Mouse (Mus musculus): ENCODE measurements around the gene Clic6.

DNA sequence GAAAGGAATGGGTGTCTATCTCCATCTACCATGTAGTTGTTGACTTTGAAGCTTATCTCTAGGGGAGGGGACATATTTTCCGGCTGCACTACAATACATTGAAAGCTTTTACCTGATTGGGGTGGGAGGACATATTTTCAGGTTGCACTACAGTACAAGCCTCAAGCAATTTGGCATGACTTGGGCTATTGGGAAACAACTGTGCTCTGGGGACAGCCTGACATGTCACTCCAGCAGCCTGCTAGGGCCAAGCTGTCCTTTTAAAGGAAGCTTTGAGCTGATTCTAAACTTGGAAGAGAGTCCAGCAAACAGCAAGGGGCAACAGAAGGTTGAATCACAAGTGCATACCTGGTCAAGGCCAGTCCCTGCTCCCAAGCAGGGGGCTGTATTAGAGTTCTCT, 69.5 kb downstream of the Clic6 start:
- TF ChIP-seq CTCF (IDR thresholded peaks at IDR 0.05; ENCODE audit: low read depth, low read length) (no peak), POLR2A (IDR thresholded peaks at IDR 0.05; ENCODE audit: insufficient read depth, low read length) (no peak), EP300 (IDR thresholded peaks at IDR 0.05; ENCODE audit: insufficient read depth, low read depth, low read length) (no peak)

Measured in ES-Bruce4 (cell line).